Mouse (Mus musculus): ENCODE measurements around the gene Rhoh. TPM values are rescaled to one million over a fixed set of nuclear protein-coding genes. Genes with fewer than 3 reads are reported as not detected.

The Rhoh gene
- total RNA-seq, 1 experiment = 0.27 TPM

- TF ChIP-seq MAFK (IDR thresholded peaks at IDR 0.05; ENCODE audit: insufficient read depth, low read depth, low read length) (no peak), ZNF384 (IDR thresholded peaks at IDR 0.05; ENCODE audit: low read depth, low read length) (no peak), CHD2 (IDR thresholded peaks at IDR 0.05; ENCODE audit: low read depth, low read length) (no peak), HCFC1 (IDR thresholded peaks at IDR 0.05; ENCODE audit: borderline replicate concordance, insufficient read depth, low read length) (no peak), ZC3H11A (IDR thresholded peaks at IDR 0.05; ENCODE audit: borderline replicate concordance, low read depth, low read length) (no peak)
Measured at GRCm38 (mm10) chr5:65856591-65857411, 4.2 kb upstream of the Rhoh start.

GRCm38 (mm10) chr5:65857935-65858334, 3.1 kb upstream of the Rhoh start:
- Histone ChIP-seq H3K36me3 (ENCODE audit: control insufficient read depth, insufficient read depth, low read length, poor library complexity, severe bottlenecking) (no peaks in the 10 kb centered on the region), H3K4me3 (ENCODE audit: insufficient read depth in 1 of 2, low read depth in 1 of 2, low read length in 2 of 2, poor library complexity in 1 of 2, severe bottlenecking in 1 of 2) (no peak overlapping the region), H3K4me1 (ENCODE audit: control insufficient read depth in 2 of 2, insufficient read depth in 2 of 2, low read length in 2 of 2, poor library complexity in 1 of 2) (no peaks in the 10 kb centered on the region; a peak in 1 of 4 replicates), H3K27ac (ENCODE audit: insufficient read depth, low read depth, low read length, poor library complexity, severe bottlenecking) (no peak overlapping the region), H3K9ac (ENCODE audit: insufficient read depth, low read depth, low read length, poor library complexity, severe bottlenecking) (no peak overlapping the region), H3K9me3 (ENCODE audit: control insufficient read depth, insufficient read depth, low read depth, low read length) (no peaks in the 10 kb centered on the region)
- DNase-seq (ENCODE audit: low read depth, low spot score) = no peak
- TF ChIP-seq MAFK (IDR thresholded peaks at IDR 0.05; ENCODE audit: insufficient read depth, low read depth, low read length) (no peak), CHD2 (IDR thresholded peaks at IDR 0.05; ENCODE audit: low read depth, low read length) (no peak), ZNF384 (IDR thresholded peaks at IDR 0.05; ENCODE audit: low read depth, low read length) (no peak), HCFC1 (IDR thresholded peaks at IDR 0.05; ENCODE audit: borderline replicate concordance, insufficient read depth, low read length) (no peak), ZC3H11A (IDR thresholded peaks at IDR 0.05; ENCODE audit: borderline replicate concordance, low read depth, low read length) (no peak)
- in situ Hi-C loops (cut with MboI; ENCODE audit: low sequenced_read_pairs in 2 of 2, unreplicated experiment in 2 of 2) = no loop called here

More at GRCm38 (mm10) chr5:65856591-65857411, 4.2 kb upstream of the Rhoh start:
- no peak for DNase-seq (ENCODE audit: low read depth, low spot score)
- Histone ChIP-seq H3K4me3 (ENCODE audit: insufficient read depth in 1 of 2, low read depth in 1 of 2, low read length in 2 of 2, poor library complexity in 1 of 2, severe bottlenecking in 1 of 2) (no peak overlapping the region), H3K4me1 (ENCODE audit: control insufficient read depth in 2 of 2, insufficient read depth in 2 of 2, low read length in 2 of 2, poor library complexity in 1 of 2) (no peaks in the 10 kb centered on the region; a peak in 1 of 4 replicates), H3K36me3 (ENCODE audit: control insufficient read depth, insufficient read depth, low read length, poor library complexity, severe bottlenecking) (no peaks in the 10 kb centered on the region), H3K9me3 (ENCODE audit: control insufficient read depth, insufficient read depth, low read depth, low read length) (no peaks in the 10 kb centered on the region), H3K9ac (ENCODE audit: insufficient read depth, low read depth, low read length, poor library complexity, severe bottlenecking) (no peak overlapping the region), H3K27ac (ENCODE audit: insufficient read depth, low read depth, low read length, poor library complexity, severe bottlenecking) (no peak overlapping the region)
- in situ Hi-C loops (cut with MboI; ENCODE audit: low sequenced_read_pairs in 2 of 2, unreplicated experiment in 2 of 2) = no loop called here

- H3K4me3 ChIP-seq (ENCODE audit: insufficient read depth in 1 of 2, low read depth in 1 of 2, low read length in 2 of 2, poor library complexity in 1 of 2, severe bottlenecking in 1 of 2) = no peak overlapping the region
- no peaks in the 10 kb centered on the region for H3K9me3 ChIP-seq (ENCODE audit: control insufficient read depth, insufficient read depth, low read depth, low read length)
- no peak overlapping the region for H3K9ac ChIP-seq (ENCODE audit: insufficient read depth, low read depth, low read length, poor library complexity, severe bottlenecking)
- H3K36me3 ChIP-seq (ENCODE audit: control insufficient read depth, insufficient read depth, low read length, poor library complexity, severe bottlenecking) = no peaks in the 10 kb centered on the region
- H3K27ac ChIP-seq (ENCODE audit: insufficient read depth, low read depth, low read length, poor library complexity, severe bottlenecking) = no peak overlapping the region
- in situ Hi-C loops (cut with MboI; ENCODE audit: low sequenced_read_pairs in 2 of 2, unreplicated experiment in 2 of 2) = no loop called here
- no peaks in the 10 kb centered on the region; a peak in 1 of 4 replicates for H3K4me1 ChIP-seq (ENCODE audit: control insufficient read depth in 2 of 2, insufficient read depth in 2 of 2, low read length in 2 of 2, poor library complexity in 1 of 2)
- TF ChIP-seq CHD2 (IDR thresholded peaks at IDR 0.05; ENCODE audit: low read depth, low read length) = no peak
- TF ChIP-seq ZC3H11A (IDR thresholded peaks at IDR 0.05; ENCODE audit: borderline replicate concordance, low read depth, low read length) = no peak
- no peak for TF ChIP-seq HCFC1 (IDR thresholded peaks at IDR 0.05; ENCODE audit: borderline replicate concordance, insufficient read depth, low read length)
- TF ChIP-seq ZNF384 (IDR thresholded peaks at IDR 0.05; ENCODE audit: low read depth, low read length) = no peak
- no peak for DNase-seq (ENCODE audit: low read depth, low spot score)
Measured at GRCm38 (mm10) chr5:65858355-65858754, 2.7 kb upstream of the Rhoh start.

- Histone ChIP-seq H3K27ac (ENCODE audit: insufficient read depth, low read depth, low read length, poor library complexity, severe bottlenecking) (no peak overlapping the region), H3K36me3 (ENCODE audit: control insufficient read depth, insufficient read depth, low read length, poor library complexity, severe bottlenecking) (no peaks in the 10 kb centered on the region), H3K9ac (ENCODE audit: insufficient read depth, low read depth, low read length, poor library complexity, severe bottlenecking) (no peak overlapping the region), H3K4me1 (ENCODE audit: control insufficient read depth in 2 of 2, insufficient read depth in 2 of 2, low read length in 2 of 2, poor library complexity in 1 of 2) (no peaks in the 10 kb centered on the region; a peak in 1 of 4 replicates), H3K9me3 (ENCODE audit: control insufficient read depth, insufficient read depth, low read depth, low read length) (no peaks in the 10 kb centered on the region), H3K4me3 (ENCODE audit: insufficient read depth in 1 of 2, low read depth in 1 of 2, low read length in 2 of 2, poor library complexity in 1 of 2, severe bottlenecking in 1 of 2) (no peak overlapping the region)
- TF ChIP-seq ZC3H11A (IDR thresholded peaks at IDR 0.05; ENCODE audit: borderline replicate concordance, low read depth, low read length) (no peak), HCFC1 (IDR thresholded peaks at IDR 0.05; ENCODE audit: borderline replicate concordance, insufficient read depth, low read length) (no peak), MAFK (IDR thresholded peaks at IDR 0.05; ENCODE audit: insufficient read depth, low read depth, low read length) (no peak), CHD2 (IDR thresholded peaks at IDR 0.05; ENCODE audit: low read depth, low read length) (no peak), ZNF384 (IDR thresholded peaks at IDR 0.05; ENCODE audit: low read depth, low read length) (no peak)
- in situ Hi-C loops (cut with MboI; ENCODE audit: low sequenced_read_pairs in 2 of 2, unreplicated experiment in 2 of 2) = no loop called here
- no peak for DNase-seq (ENCODE audit: low read depth, low spot score)
Measured at GRCm38 (mm10) chr5:65858898-65859297, 2.1 kb upstream of the Rhoh start.
